Mouse (Mus musculus): ENCODE results near the gene Ubxn10.

DNA sequence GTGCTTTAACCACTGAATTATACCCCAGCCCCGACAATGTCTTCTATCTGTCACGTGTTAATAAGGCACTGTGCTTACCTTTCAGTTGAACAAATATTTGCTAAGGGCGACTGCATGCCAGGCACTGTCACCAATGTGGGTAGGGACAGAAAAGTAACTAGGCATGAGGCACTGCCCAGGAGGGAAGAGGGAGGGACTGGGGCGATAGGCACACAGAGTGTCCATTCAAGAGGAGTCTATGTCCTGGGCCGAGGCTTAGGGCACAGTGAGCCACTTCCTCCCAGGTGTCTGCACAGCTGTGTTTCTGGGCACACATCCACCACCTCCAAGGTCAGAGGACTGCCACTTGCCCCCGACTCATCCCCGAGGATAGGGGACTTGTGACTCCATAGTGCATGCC lies at the start of gene Ubxn10:
- TF ChIP-seq POLR2A (IDR thresholded peaks at IDR 0.05; ENCODE audit: control insufficient read depth, extremely low read depth, insufficient read depth, low read length, poor library complexity), result no peak
- TF ChIP-seq CTCF (IDR thresholded peaks at IDR 0.05; ENCODE audit: borderline replicate concordance, control insufficient read depth, extremely low read depth, insufficient read depth, low read length, poor library complexity), result no peak

Measured in thymus, adult 2 months (tissue).